Mouse (Mus musculus): Measurements from ENCODE around the gene Chaf1a. TPM values are rescaled to one million over a fixed set of nuclear protein-coding genes. Genes with fewer than 3 reads are reported as not detected.
"Not testable (repeated sequence)": the region's sequence is repeated elsewhere in the genome, so short reads cannot be mapped to it uniquely, and the experiment has no call there.

Chaf1a gene
- polyA plus RNA-seq, 1 experiment from 2014 or later, result 38.0 TPM

DNA sequence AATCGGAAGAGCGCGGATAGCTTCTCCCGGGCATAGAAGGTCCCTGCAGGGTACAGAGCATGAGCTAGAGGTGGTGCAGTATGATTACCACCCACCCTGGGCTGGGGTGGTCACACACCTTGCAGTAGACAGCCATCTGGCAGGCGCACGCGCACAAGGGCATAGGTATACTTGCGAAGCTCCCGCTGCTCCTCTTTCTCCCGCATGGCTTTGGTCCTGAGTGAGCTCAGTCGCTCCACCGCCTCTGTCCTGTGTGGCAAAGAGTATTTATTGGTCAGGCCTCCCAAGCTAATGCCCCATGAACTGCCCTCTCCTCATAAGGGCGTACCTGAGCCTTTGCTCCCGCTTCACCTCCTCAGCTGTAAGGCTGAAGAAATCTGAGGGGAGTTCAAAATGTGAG lies 28.8 kb downstream of the Chaf1a start:
- Histone ChIP-seq H3K4me3 (ENCODE audit: low read depth, low read length) (no peak overlapping the region), H3K4me1 (replicated peaks; ENCODE audit: control insufficient read depth, insufficient read depth, low read length) (0 out of 2 replicates have a peak, but pooled peaks cover 3% of the 10 kb centered on the region), H3K27ac (ENCODE audit: low read depth, low read length) (no peak overlapping the region), H3K36me3 (ENCODE audit: control insufficient read depth, insufficient read depth, low read length) (peaks cover 40% of the 10 kb centered on the region), H3K4me2 (ENCODE audit: low read depth, low read length, severe bottlenecking) (no peak overlapping the region), H3K9me3 (ENCODE audit: control insufficient read depth, low read length) (no peaks in the 10 kb centered on the region), H3K27me3 (ENCODE audit: control insufficient read depth, insufficient read depth, low read length) (no peaks in the 10 kb centered on the region), H3K9ac (ENCODE audit: low read length) (no peak overlapping the region)
- no peak for DNase-seq (ENCODE audit: low spot score)
- WGBS, result 94% methylated on average over 14 of the region's 14 CpGs
- ATAC-seq (replicated peaks; ENCODE audit: low FRiP score), result no peak

DNA sequence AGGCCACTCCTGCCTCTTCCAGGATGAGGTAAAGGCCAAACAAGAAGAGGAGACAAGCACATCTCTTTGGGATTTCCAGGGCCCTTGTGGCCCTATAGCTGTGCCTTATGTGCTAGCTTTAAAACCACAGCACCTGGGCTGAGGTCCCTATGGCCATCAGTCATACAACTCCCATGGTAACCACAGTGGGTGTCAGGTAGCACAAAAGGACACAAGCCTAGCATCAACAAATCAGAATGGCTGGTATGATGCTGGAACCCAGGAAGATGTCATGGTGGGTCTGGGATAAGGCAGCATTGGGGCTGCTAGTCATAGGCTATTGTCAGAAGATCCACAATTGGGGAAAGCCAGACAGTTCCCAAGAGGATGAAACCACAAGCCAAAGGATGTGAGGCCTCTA lies 30.9 kb downstream of the Chaf1a start:
- Histone ChIP-seq H3K36me3 (ENCODE audit: control insufficient read depth, insufficient read depth, low read length) (peaks cover 22% of the 10 kb centered on the region; the same call in 1 of the 2 replicates), H3K4me2 (ENCODE audit: low read depth, low read length, severe bottlenecking) (no peak overlapping the region)

DNA sequence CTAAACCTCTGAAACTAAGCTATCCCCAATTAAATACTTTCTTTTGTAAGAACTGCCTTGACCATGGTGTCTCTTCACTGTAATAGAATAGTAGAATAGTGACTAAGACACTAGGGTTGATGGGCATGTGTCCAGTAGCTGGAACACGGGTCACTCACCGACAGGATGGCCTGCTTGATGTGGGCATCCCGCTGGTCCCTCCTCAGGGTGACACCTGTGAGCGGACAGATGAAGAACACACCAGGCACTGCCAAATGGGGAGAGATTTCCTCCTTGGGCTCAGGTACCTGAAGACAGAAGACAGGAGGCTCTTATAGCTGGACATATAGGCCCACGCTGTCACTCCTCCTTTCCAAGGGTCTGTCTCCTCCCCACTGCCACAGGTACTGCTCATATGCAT lies 32.0 kb downstream of the Chaf1a start:
- H3K9ac ChIP-seq (ENCODE audit: low read length), result no peak overlapping the region
- H3K4me2 ChIP-seq (ENCODE audit: low read depth, low read length, severe bottlenecking), result no peak overlapping the region
- H3K27me3 ChIP-seq (ENCODE audit: control insufficient read depth, insufficient read depth, low read length), result no peaks in the 10 kb centered on the region
- no peaks in the 10 kb centered on the region for H3K9me3 ChIP-seq (ENCODE audit: control insufficient read depth, low read length)
- no peak overlapping the region for H3K4me3 ChIP-seq (ENCODE audit: low read depth, low read length)
- DNase-seq (ENCODE audit: low spot score) (no peak), ATAC-seq (replicated peaks; ENCODE audit: low FRiP score) (no peak)
- 87% methylated on average over 5 of the region's 5 CpGs for whole genome bisulfite sequencing
- peaks cover 13% of the 10 kb centered on the region; the same call in 1 of the 2 replicates for H3K4me1 ChIP-seq (replicated peaks; ENCODE audit: control insufficient read depth, insufficient read depth, low read length)
- no peak overlapping the region for H3K27ac ChIP-seq (ENCODE audit: low read depth, low read length)
- peaks cover 19% of the 10 kb centered on the region; the same call in 1 of the 2 replicates for H3K36me3 ChIP-seq (ENCODE audit: control insufficient read depth, insufficient read depth, low read length)

More for the DNA sequence above, 30.9 kb downstream of the Chaf1a start:
- no peak overlapping the region for H3K27ac ChIP-seq (ENCODE audit: low read depth, low read length)
- no peaks in the 10 kb centered on the region for H3K27me3 ChIP-seq (ENCODE audit: control insufficient read depth, insufficient read depth, low read length)
- H3K9me3 ChIP-seq (ENCODE audit: control insufficient read depth, low read length), result no peaks in the 10 kb centered on the region
- no peak overlapping the region for H3K9ac ChIP-seq (ENCODE audit: low read length)
- ATAC-seq (replicated peaks; ENCODE audit: low FRiP score) (no peak), DNase-seq (ENCODE audit: low spot score) (no peak)
- peaks cover 13% of the 10 kb centered on the region; the same call in 1 of the 2 replicates for H3K4me1 ChIP-seq (replicated peaks; ENCODE audit: control insufficient read depth, insufficient read depth, low read length)
- H3K4me3 ChIP-seq (ENCODE audit: low read depth, low read length), result no peak overlapping the region

DNA sequence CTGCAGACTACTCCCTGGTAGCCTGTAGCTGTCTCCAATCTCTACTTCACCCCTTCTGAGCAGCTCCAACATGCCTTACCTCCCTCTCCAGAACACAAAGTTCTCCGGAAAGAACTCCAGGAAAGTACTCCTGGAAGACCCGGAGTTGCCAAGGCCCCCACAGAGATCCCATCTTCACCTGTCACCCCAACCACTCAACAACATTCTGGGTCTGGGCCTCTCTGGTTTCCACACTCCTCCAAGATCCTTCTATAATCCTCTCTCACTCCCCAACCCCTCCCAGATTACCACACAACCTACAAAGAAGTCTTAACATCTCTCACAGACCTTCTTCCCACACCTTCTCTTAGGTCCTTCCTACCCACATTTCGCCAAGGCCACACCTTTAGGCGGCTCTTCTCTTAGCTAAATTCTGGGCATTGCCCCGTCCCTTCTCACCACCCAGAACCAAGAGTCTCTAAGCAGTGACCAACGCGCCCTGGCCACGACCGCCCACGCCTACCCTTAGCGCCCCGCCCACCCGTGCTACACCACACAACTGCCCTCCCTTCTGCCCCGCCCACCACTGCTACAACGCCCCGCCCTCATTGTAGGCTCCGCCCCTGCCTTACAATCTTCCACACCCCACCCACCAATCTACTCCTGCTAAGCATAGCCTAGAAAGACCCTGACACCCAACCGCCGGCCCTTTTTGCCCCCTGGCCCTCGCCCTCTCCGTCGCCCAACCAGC lies 34.0 kb downstream of the Chaf1a start:
- 8% methylated on average over 22 of the region's 22 CpGs for WGBS
- H3K4me2 ChIP-seq (ENCODE audit: low read depth, low read length, severe bottlenecking), result peak overlapping the region; percentile 57
- peak; percentile 23 for ATAC-seq (replicated peaks; ENCODE audit: low FRiP score)
- no peaks in the 10 kb centered on the region for H3K9me3 ChIP-seq (ENCODE audit: control insufficient read depth, low read length)
- DNase-seq (ENCODE audit: low spot score), result peak; percentile 92
- peak overlapping the region; percentile 77 for H3K9ac ChIP-seq (ENCODE audit: low read length)
- peak overlapping the region; percentile 91 for H3K27ac ChIP-seq (ENCODE audit: low read depth, low read length)
- peaks cover 9% of the 10 kb centered on the region; the same call in 1 of the 2 replicates for H3K36me3 ChIP-seq (ENCODE audit: control insufficient read depth, insufficient read depth, low read length)
- H3K27me3 ChIP-seq (ENCODE audit: control insufficient read depth, insufficient read depth, low read length), result no peaks in the 10 kb centered on the region
- H3K4me3 ChIP-seq (ENCODE audit: low read depth, low read length), result peak overlapping the region; percentile 58
- H3K4me1 ChIP-seq (replicated peaks; ENCODE audit: control insufficient read depth, insufficient read depth, low read length), result peaks cover 13% of the 10 kb centered on the region; the same call in 1 of the 2 replicates

DNA sequence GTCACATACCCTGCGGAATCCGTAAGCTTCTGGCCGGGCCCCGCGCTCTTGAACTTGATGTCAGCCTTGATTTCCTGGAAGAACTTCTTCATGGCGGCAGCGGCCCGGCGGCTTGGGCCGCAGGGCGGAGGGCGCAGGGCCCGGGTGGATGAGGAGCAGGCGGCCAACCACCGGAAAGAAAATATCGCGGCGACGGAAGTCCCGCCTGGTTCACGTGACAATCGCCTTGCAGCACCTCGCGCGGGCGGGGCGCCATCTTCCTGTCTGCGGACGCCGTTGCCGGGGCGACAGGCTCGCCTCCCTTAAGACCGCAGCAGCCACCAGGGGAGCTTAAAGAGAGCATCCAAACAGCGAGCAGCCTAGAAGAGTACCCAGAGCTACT lies 34.6 kb downstream of the Chaf1a start, which contains the start of gene Ubxn6:
TSS of gene Ubxn6 (minus strand) at position 202 of the 382 bp plus-strand sequence.
- H3K36me3 ChIP-seq (ENCODE audit: control insufficient read depth, insufficient read depth, low read length), result peaks cover 4% of the 10 kb centered on the region; the same call in 1 of the 2 replicates
- under 1% methylated on average over 35 of the region's 35 CpGs for WGBS
- ATAC-seq (replicated peaks; ENCODE audit: low FRiP score), result peak; percentile 66

DNA sequence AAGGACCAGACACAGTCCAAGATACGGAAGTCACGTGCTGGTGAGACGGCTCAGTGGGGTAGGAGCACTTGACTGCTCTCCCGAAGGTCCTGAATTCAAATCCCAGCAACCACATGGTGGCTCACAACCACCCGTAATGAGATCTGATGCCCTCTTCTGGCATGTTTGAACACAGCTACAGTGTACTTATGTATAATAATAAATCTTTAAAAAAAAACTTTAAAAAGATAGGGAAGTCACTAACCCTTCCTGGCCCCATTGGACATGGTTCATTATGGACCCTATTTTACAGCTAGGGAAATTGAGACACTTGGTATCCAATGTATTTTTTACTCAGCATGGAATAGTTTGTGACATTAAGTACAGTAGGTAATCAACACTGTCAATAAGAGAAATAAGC lies 37.3 kb downstream of the Chaf1a start:
- H3K9me3 ChIP-seq (ENCODE audit: control insufficient read depth, low read length), result no peaks in the 10 kb centered on the region
- no peaks in the 10 kb centered on the region for H3K27me3 ChIP-seq (ENCODE audit: control insufficient read depth, insufficient read depth, low read length)
- H3K4me2 ChIP-seq (ENCODE audit: low read depth, low read length, severe bottlenecking), result no peak overlapping the region
- H3K36me3 ChIP-seq (ENCODE audit: control insufficient read depth, insufficient read depth, low read length), result no peaks in the 10 kb centered on the region
- peaks cover 30% of the 10 kb centered on the region for H3K4me1 ChIP-seq (replicated peaks; ENCODE audit: control insufficient read depth, insufficient read depth, low read length)
- DNase-seq (ENCODE audit: low spot score) (no peak), ATAC-seq (replicated peaks; ENCODE audit: low FRiP score) (no peak)
- 91% methylated on average over 5 of the region's 5 CpGs for WGBS
- H3K4me3 ChIP-seq (ENCODE audit: low read depth, low read length), result no peak overlapping the region
- no peak overlapping the region for H3K27ac ChIP-seq (ENCODE audit: low read depth, low read length)
- no peak overlapping the region for H3K9ac ChIP-seq (ENCODE audit: low read length)

More for the DNA sequence above, 34.6 kb downstream of the Chaf1a start, which contains the start of gene Ubxn6:
- Histone ChIP-seq H3K4me2 (ENCODE audit: low read depth, low read length, severe bottlenecking) (peak within 1 kb of the TSS; percentile 57), H3K9me3 (ENCODE audit: control insufficient read depth, low read length) (no peaks in the 10 kb centered on the region), H3K9ac (ENCODE audit: low read length) (peak within 1 kb of the TSS; percentile 77), H3K27ac (ENCODE audit: low read depth, low read length) (peak within 1 kb of the TSS; percentile 91), H3K27me3 (ENCODE audit: control insufficient read depth, insufficient read depth, low read length) (no peaks in the 10 kb centered on the region), H3K4me3 (ENCODE audit: low read depth, low read length) (peak within 1 kb of the TSS; percentile 58), H3K4me1 (replicated peaks; ENCODE audit: control insufficient read depth, insufficient read depth, low read length) (peaks cover 13% of the 10 kb centered on the region; the same call in 1 of the 2 replicates)
- peak; percentile 98 for DNase-seq (ENCODE audit: low spot score)

DNA sequence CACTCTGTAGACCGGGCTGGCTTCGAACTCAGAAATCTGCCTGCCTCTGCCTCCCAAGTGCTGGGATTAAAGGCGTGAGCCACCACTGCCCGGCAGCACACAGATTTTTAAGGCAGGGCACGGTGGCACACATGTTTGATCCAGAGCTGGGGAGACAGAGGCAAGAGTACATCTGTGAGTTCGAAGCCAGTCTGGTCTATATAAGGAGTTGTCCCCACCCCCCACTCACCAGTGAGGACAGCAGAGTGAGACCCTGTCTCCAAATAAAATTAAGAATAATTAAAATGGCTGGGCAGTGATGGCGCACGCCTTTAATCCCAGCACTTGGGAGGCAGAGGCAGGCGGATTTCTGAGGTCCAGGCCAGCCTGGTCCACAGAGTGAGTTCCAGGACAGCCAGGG lies 38.1 kb downstream of the Chaf1a start:
- H3K27ac ChIP-seq (ENCODE audit: low read depth, low read length); H3K9me3 ChIP-seq (ENCODE audit: control insufficient read depth, low read length); DNase-seq (ENCODE audit: low spot score); H3K9ac ChIP-seq (ENCODE audit: low read length); H3K27me3 ChIP-seq (ENCODE audit: control insufficient read depth, insufficient read depth, low read length); ATAC-seq (replicated peaks; ENCODE audit: low FRiP score); H3K36me3 ChIP-seq (ENCODE audit: control insufficient read depth, insufficient read depth, low read length): not testable (repeated sequence)
- H3K4me2 ChIP-seq (ENCODE audit: low read depth, low read length, severe bottlenecking), result peak overlapping the region; percentile 36; the same call in 1 of the 2 replicates
- peaks cover 30% of the 10 kb centered on the region for H3K4me1 ChIP-seq (replicated peaks; ENCODE audit: control insufficient read depth, insufficient read depth, low read length)
- WGBS, result 66% methylated on average over 9 of the region's 9 CpGs
- peak overlapping the region; percentile 85; the same call in 1 of the 2 replicates for H3K4me3 ChIP-seq (ENCODE audit: low read depth, low read length)

DNA sequence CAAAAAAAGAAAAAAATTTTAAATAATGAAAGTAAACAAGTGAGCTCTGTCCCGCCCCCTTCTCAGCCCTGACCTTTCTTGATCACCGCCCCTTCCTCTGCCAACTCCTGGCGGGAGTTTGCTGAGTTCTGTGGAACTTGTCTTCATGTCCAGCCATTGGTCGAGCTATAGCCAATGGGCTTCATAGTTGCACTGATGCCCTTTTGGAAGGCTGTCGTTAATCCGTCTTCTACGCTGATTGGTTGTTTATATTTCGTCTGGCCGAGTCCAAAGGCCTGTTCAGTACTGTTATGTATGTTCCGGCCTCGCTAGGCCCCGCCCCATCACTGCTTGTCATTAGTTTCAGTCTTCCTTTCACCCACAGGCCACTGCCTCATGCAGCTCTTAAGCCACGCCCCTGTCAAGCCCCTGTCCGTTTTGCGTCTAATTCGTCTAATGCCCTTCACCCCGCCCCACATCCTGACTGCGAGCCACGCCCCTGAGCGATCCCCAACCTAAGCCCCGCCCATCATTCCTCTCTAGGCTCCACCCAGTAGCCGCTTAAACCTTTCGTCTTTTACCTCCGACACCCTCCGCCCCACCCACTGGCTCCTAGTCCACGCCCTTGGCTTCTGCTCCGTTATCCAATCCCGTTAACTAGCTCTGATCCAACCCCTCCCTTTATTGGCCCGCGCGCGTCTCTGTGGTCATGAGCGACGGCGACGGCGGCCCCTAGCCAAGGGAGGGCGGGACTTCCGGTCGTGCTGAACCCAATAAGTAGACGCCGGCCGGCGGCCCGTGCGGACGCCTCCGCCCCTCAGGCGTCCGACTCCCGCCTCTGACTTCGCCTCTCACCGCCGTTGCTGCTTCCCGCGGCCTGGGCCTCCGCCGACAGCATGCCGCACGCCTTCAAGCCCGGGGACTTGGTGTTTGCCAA lies 38.9 kb downstream of the Chaf1a start, which contains the start of gene Hdgfl2:
TSS of gene Hdgfl2 (plus strand) at position 755 of the 916 bp plus-strand sequence.
- peaks cover 27% of the 10 kb centered on the region for H3K4me1 ChIP-seq (replicated peaks; ENCODE audit: control insufficient read depth, insufficient read depth, low read length)
- peak within 1 kb of the TSS; percentile 82 for H3K9ac ChIP-seq (ENCODE audit: low read length)
- H3K4me2 ChIP-seq (ENCODE audit: low read depth, low read length, severe bottlenecking), result peak within 1 kb of the TSS; percentile 98
- no peak within 1 kb of the TSS for H3K27ac ChIP-seq (ENCODE audit: low read depth, low read length)
- no peaks in the 10 kb centered on the region for H3K27me3 ChIP-seq (ENCODE audit: control insufficient read depth, insufficient read depth, low read length)
- DNase-seq (ENCODE audit: low spot score), result peak; percentile 99
- WGBS, result under 1% methylated on average over 61 of the region's 61 CpGs
- no peaks in the 10 kb centered on the region for H3K9me3 ChIP-seq (ENCODE audit: control insufficient read depth, low read length)
- H3K36me3 ChIP-seq (ENCODE audit: control insufficient read depth, insufficient read depth, low read length), result no peaks in the 10 kb centered on the region
- ATAC-seq (replicated peaks; ENCODE audit: low FRiP score), result peak; percentile 92
- peak within 1 kb of the TSS; percentile 85 for H3K4me3 ChIP-seq (ENCODE audit: low read depth, low read length)
